Mouse (Mus musculus): ENCODE data around the gene Ccdc187.

The Ccdc187 gene

GRCm38 (mm10) chr2:26316576-26317246 is 22.4 kb upstream of the Ccdc187 start:
- no peak for DNase-seq (ENCODE audit: low spot score)

DNA sequence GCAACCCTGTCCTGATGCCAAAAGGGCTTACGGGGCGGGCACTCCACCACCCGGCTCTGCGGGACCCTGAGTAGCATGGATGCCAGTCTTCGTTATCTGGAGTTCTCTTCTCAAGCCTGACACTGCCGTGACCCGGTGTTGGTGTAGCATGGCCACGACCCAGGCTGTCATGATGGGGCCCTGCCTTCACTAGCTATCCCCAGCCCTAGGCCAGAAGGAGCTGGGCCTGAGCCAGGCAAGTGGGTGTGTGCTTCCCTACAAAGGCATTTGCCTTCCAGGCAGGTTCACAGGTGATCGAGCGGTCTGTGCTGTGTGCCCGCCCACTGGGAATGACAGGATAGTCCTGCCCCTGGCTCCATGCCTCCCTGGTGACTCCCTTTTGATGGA is 21.6 kb upstream of the Ccdc187 start:
- peak; percentile 38 for DNase-seq (ENCODE audit: low spot score)

DNA sequence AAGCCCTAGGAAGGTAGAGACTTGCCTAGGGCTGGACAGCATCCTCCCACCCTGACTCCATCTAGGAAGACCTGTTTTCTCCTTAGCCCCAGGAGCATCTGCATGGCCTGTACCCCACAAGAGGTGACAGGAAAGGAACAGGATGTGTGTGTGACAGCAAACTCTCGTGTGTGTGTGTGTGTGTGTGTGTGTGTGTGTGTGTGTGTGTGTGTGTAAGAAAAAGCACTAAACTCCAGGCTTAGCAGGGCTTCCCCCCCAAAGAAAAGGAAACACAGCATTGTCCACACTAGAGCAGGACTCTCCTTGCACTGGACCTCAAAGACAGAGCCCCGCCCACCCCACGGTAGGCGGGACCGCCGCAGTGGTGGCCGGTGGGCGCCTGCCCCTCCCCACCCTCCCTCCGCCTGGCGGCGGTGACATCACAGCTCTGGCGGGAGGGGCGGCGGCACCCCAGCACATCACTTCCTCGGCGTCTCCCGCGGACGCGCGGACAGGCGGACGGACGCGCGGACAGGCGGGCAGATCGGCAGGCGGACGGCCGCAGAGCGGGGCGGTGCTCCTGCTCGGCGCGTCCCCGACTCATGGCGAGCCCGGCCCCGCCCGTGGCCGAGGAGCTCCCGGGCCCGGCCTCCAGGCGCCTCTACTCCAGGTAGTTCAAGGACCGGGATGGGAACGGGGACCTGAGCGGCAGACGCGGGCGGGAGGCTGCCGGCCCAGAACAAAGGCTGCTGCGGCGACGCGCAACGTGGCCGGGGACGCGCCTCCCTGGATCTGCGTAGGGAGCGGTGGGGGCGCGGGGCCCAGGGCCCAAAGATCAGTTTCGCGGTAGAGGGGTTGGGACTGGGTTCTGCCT is 20.9 kb upstream of the Ccdc187 start, which contains the start of gene Gpsm1:
Gpsm1 (plus strand) TSS at position 444 of the 853 bp plus-strand sequence.
- DNase-seq (ENCODE audit: low spot score) = peak; percentile 73

GRCm38 (mm10) chr2:26314281-26315071 is 20.1 kb upstream of the Ccdc187 start:
- peak; percentile 38 for DNase-seq (ENCODE audit: low spot score)

- no peak for DNase-seq (ENCODE audit: low spot score)
These were observed 19.0 kb upstream of the Ccdc187 start for GRCm38 (mm10) chr2:26313394-26313793.

- DNase-seq (ENCODE audit: low spot score) = no peak
These were observed 18.5 kb upstream of the Ccdc187 start for GRCm38 (mm10) chr2:26312812-26313211.

DNA sequence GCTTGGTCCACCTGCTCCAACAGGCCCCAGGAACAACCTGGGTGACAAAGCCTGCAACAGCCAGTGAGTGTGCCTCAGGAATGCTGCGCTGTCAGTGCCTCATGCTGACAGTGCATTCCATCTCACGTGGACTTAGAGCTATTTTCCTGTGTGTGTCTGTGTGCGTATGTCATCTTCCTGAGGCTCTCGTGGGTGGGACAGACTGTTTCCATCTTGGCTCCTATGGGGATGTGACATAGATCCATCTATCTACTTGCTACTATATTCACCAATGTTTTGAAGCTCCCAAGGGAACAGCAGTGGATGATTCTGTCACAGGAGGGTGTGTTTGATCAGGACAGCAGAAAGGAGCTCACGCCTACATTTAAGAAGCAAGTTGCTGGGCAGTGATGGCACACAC is 17.6 kb upstream of the Ccdc187 start:
- DNase-seq (ENCODE audit: low spot score) = no peak

GRCm38 (mm10) chr2:26309739-26310138 is 15.4 kb upstream of the Ccdc187 start:
- DNase-seq (ENCODE audit: low spot score) = no peak

DNA sequence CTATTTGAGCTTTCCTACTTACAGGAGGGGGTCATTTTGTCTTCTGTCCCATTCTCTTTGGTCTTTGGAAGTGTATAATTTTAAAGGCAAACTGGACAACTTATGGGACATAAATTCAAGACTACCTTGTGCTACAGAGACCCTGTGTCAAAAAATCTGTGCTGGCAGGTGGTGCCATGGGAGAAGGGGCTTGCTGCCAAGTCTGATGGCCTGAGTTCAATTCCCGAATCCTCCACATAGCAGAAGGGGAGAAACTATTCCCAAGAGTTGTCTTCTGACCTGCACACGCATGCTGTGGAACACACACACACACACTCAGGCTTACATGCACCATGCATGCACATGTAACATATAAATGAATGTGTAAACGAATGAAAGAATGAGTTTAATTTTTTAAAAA is 12.3 kb upstream of the Ccdc187 start:
- DNase-seq (ENCODE audit: low spot score) = no peak

- no peak for DNase-seq (ENCODE audit: low spot score)
These were observed 11.2 kb upstream of the Ccdc187 start for GRCm38 (mm10) chr2:26305555-26305954.

- no peak for DNase-seq (ENCODE audit: low spot score)
These were observed 10.4 kb upstream of the Ccdc187 start for GRCm38 (mm10) chr2:26304711-26305110.

- no peak for DNase-seq (ENCODE audit: low spot score)
These were observed 7.7 kb upstream of the Ccdc187 start for GRCm38 (mm10) chr2:26302005-26302503.

GRCm38 (mm10) chr2:26300808-26301174 is 6.4 kb upstream of the Ccdc187 start:
- peak; percentile 82 for DNase-seq (ENCODE audit: low spot score)

- DNase-seq (ENCODE audit: low spot score) = no peak
These were observed 5.9 kb upstream of the Ccdc187 start for GRCm38 (mm10) chr2:26300161-26300807.

DNA sequence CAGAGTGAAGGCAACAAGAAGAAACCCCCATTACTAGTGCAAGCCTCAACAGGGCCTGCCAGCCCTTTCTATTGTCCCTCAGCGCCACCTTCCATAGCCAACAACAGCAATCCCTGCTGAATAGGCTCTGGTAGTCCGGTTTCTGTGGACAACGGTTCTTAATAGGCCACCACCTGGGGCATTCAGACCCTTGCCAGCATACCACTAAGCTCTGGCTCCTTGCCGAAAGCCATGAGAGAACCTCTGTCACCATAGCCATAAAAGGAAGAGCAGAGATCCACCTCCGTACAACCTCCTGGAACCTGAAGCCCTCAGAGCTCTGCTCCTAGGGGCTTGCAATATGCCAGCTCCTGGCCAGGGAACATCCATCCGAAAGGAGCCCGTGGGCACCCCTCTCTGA is 5.0 kb upstream of the Ccdc187 start:
- DNase-seq (ENCODE audit: low spot score) = no peak

- DNase-seq (ENCODE audit: low spot score) = no peak
These were observed 4.5 kb upstream of the Ccdc187 start for GRCm38 (mm10) chr2:26298856-26299230.

- DNase-seq (ENCODE audit: low spot score) = no peak
These were observed 4.0 kb upstream of the Ccdc187 start for GRCm38 (mm10) chr2:26298208-26298855.

DNA sequence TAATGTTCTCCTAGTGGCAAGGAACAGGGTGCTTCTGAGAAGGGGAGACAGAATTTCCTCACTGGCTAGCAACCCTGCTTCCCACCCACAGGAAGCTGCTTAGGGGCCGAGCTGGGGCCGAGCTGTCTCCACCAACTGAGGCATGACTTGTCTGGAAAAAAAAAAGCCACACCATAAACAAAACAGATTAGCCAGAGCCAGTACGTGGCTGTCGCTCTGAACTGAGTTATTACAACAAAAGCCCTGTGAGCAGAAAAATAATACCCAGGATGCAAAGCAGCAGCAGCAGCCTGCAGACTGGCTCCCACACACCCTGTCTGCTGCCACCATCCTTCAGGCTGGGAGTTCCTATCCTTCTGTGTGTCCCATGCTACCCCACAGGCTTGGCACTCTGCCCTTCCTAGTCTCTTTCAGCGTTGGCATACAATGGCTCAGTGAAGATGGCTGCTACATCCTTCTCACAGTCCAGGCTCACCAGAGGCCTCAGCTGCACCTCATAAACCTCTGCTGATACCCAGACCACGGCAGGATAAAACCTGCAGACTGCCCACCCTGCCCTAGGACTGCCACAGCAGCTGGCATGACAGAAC is 2.3 kb upstream of the Ccdc187 start:
- DNase-seq (ENCODE audit: low spot score) = no peak

DNA sequence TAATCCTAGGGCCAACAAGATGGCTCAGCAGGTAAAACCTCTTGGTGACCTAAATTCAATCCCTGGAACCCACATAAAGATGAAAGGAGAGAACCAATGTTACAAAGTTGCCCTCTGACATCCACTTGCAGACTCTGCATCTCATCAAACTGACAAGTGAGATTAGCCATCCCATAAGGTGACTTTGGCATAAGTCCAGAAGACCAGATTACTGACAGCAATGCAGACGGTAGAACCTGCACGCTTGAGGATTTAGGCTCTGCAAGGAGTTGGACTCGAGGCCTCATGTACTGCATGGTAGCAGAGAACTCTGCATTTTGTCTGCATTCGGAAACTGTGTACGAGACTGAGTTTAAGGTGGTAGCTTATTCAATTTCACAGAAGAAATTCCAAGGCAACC is 4.2 kb downstream of the Ccdc187 start:
- DNase-seq (ENCODE audit: low spot score) = no peak

GRCm38 (mm10) chr2:26286391-26286790 is 8.0 kb downstream of the Ccdc187 start:
- no peak for DNase-seq (ENCODE audit: low spot score)

DNA sequence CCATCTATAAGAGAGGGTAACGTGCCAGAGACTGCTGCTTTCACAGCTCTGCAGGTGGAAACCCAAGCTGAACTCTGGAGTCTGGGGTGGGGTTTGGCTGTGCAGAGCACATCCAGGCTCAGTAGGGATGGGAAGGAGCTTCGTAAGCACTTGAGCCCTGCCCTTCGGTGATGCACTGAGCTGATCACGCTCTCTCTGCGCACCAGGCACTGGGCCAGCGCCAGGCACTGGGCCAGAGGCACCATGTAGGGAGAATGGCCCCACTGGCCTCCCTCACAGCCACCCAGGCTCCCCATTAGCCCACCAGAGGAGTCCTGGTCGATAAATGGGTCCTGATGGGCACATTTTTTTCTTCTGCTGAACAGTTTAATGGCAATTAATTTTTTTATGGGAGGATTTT is 8.6 kb downstream of the Ccdc187 start:
- DNase-seq (ENCODE audit: low spot score) = no peak

All from urinary bladder, postnatal 25 days (tissue).